Mouse (Mus musculus) embryonic facial prominence, embryonic 11.5 days (tissue): ENCODE results near the gene H2afy2. TPM values are rescaled to one million over a fixed set of nuclear protein-coding genes. Genes with fewer than 3 reads are reported as not detected.

Experiments
- ATAC-seq: fragments of 200-750 bp; cut with Nextera tagmentation; replicated peaks from 2 replicates; pipeline ENCODE4 v1.8.0; 2017; ENCODE audit warnings: low read depth; ENCODE audit not compliant: insufficient number of reproducible peaks, low FRiP score, low TSS enrichment
- DNase-seq: peaks from one replicate; pipeline ENCODE4 v3.0.0-alpha.2; 2015; ENCODE audit warnings: low spot score
- H3K27ac ChIP-seq: fragments of 300-500 bp; sonication (generic); replicated peaks from 2 replicates; pipeline ENCODE4 v1.5.1; 2014; ENCODE audit warnings: mild to moderate bottlenecking, low read depth, low read length, control low read depth
- H3K27me3 ChIP-seq: fragments of 300-500 bp; sonication (generic); 2 replicates; pipeline ENCODE4 v1.6.1; 2014; ENCODE audit warnings: mild to moderate bottlenecking, low read length, moderate library complexity, mixed read lengths; ENCODE audit not compliant: control insufficient read depth, insufficient read depth
- H3K36me3 ChIP-seq: fragments of 300-500 bp; sonication (generic); replicated peaks from 2 replicates; pipeline ENCODE4 v1.6.1; 2014; ENCODE audit warnings: low read depth, mild to moderate bottlenecking, low read length, moderate library complexity, mixed read lengths; ENCODE audit not compliant: control insufficient read depth, insufficient read depth
- H3K4me1 ChIP-seq: fragments of 300-500 bp; sonication (generic); 2 replicates; pipeline ENCODE4 v1.6.1; 2014; ENCODE audit warnings: low read length, mixed read lengths; ENCODE audit not compliant: control insufficient read depth, insufficient read depth
- H3K4me2 ChIP-seq: fragments of 300-500 bp; sonication (generic); 2 replicates; pipeline ENCODE4 v1.6.1; 2014; ENCODE audit warnings: low read depth, mild to moderate bottlenecking, control low read depth, low read length, moderate library complexity
- H3K4me3 ChIP-seq: fragments of 300-500 bp; sonication (generic); 2 replicates; pipeline ENCODE4 v1.5.1; 2014; ENCODE audit warnings: low read depth, low read length, control low read depth
- H3K9ac ChIP-seq: fragments of 300-500 bp; sonication (generic); replicated peaks from 2 replicates; pipeline ENCODE4 v1.6.1; 2014; ENCODE audit warnings: mild to moderate bottlenecking, control low read depth, low read length
- H3K9me3 ChIP-seq: fragments of 300-500 bp; sonication (generic); replicated peaks from 2 replicates; pipeline ENCODE4 v1.6.1; 2016; ENCODE audit warnings: mild to moderate bottlenecking, low read length, inconsistent platforms, mixed read lengths; ENCODE audit not compliant: control insufficient read depth
- WGBS: fragments of 180-500 bp; shearing (Covaris S2); extraction: QIAGEN DNeasy Blood & Tissue Kit; methylation state at CpG from one replicate; pipeline ENCODE4 v1.1.7; 2014; 5-methylcytosine and 5-hydroxymethylcytosine counted together
- polyA plus RNA-seq: library from polyadenylated mRNA; unstranded; fragments of >200 nt; fragmentation: Nextera tagmentation; extraction: Ambion mirVana; gene quantifications from 2 replicates; pipeline ENCODE4 v1.2.1, GENCODE M21; 2014

H2afy2 gene
- polyA plus RNA-seq, 1 experiment from 2014 or later = 335 TPM

DNA sequence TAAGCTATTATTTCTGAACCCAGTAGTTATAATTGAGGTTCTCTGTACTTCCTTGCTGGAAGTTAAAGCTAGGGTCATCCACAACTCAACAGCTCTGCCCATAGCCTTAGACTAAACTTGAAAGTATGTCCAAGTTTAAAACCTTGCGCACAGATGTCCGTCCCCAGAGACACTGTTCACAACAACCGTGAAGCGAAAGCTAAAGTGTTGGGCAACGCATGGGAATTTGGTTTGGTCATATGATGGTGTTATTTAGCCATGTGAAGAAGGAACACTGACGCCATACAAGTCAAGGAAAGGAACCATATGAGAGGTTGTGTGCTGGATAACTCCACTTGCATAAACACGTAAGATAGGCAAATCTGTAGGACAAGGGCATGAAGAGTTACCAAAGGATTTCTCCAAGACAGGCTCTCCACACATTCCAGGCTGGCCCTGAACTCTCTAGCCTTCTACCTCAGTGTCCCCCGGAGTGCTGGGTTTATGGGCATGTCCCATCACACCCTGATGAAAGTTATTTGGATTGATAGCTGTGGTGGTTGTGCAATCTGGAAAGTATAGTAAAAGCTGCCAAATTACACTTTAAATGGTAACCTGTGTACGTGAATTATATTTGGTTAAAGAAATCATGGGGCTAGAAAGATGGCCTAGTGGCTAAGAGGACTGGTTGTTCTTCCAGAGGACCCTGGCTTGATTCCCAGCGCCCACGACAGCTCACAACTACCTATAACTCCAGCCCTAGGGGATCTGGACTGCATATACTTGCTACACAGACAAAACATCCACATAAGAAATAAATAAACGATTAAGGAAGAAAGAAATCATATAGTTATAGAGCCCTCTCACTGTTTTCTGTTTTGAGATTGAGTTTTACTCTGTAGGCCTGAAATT, 66.3 kb downstream of the H2afy2 start:
- Histone ChIP-seq H3K4me3 (no peak overlapping the region), H3K27me3 (no peaks in the 10 kb centered on the region), H3K4me2 (no peak overlapping the region), H3K4me1 (no peaks in the 10 kb centered on the region; the same call in 1 of the 2 replicates), H3K27ac (no peak overlapping the region), H3K9ac (no peak overlapping the region), H3K36me3 (no peaks in the 10 kb centered on the region), H3K9me3 (no peaks in the 10 kb centered on the region)
- ATAC-seq = no peak
- DNase-seq = no peak
- 91% methylated on average over 12 of the region's 12 CpGs for WGBS

- H3K36me3 ChIP-seq = no peaks in the 10 kb centered on the region
These were observed 67.7 kb downstream of the H2afy2 start for GRCm38 (mm10) chr10:61715996-61716864.

GRCm38 (mm10) chr10:61715462-61715837, 68.5 kb downstream of the H2afy2 start:
- H3K4me3 ChIP-seq = peak overlapping the region; percentile 54
- H3K27ac ChIP-seq = no peak overlapping the region
- H3K4me2 ChIP-seq = peak overlapping the region; percentile 87
- no peaks in the 10 kb centered on the region; the same call in 1 of the 2 replicates for H3K4me1 ChIP-seq
- H3K9me3 ChIP-seq = no peaks in the 10 kb centered on the region
- ATAC-seq (no peak), DNase-seq (no peak)
- H3K36me3 ChIP-seq = no peaks in the 10 kb centered on the region
- no peaks in the 10 kb centered on the region for H3K27me3 ChIP-seq
- H3K9ac ChIP-seq = peak overlapping the region; percentile 47; the same call in 1 of the 2 replicates
- 4% methylated on average over 11 of the region's 11 CpGs for WGBS

More at GRCm38 (mm10) chr10:61715996-61716864, 67.7 kb downstream of the H2afy2 start:
- Histone ChIP-seq H3K4me3 (no peak overlapping the region), H3K4me1 (no peaks in the 10 kb centered on the region; the same call in 1 of the 2 replicates), H3K9me3 (no peaks in the 10 kb centered on the region), H3K4me2 (no peak overlapping the region), H3K27me3 (no peaks in the 10 kb centered on the region), H3K27ac (no peak overlapping the region), H3K9ac (no peak overlapping the region)
- ATAC-seq = 0 out of 2 replicates have a peak, but pooled peaks have one; percentile 35
- DNase-seq = no peak
- 78% methylated on average over 7 of the region's 7 CpGs for WGBS

- Histone ChIP-seq H3K9ac (peak within 1 kb of the TSS; percentile 47; the same call in 1 of the 2 replicates), H3K27ac (no peak within 1 kb of the TSS), H3K27me3 (no peaks in the 10 kb centered on the region), H3K36me3 (no peaks in the 10 kb centered on the region), H3K4me3 (peak within 1 kb of the TSS; percentile 54), H3K4me2 (peak within 1 kb of the TSS; percentile 87), H3K4me1 (no peaks in the 10 kb centered on the region; the same call in 1 of the 2 replicates), H3K9me3 (no peaks in the 10 kb centered on the region)
- DNase-seq (peak; percentile 72), ATAC-seq (peak; percentile 90)
- 18% methylated on average over 28 of the region's 36 CpGs for WGBS
These were observed 69.0 kb downstream of the H2afy2 start, which contains the start of gene Aifm2 for GRCm38 (mm10) chr10:61714771-61715461. Aifm2 (plus strand) TSS chr10:61715263.

GRCm38 (mm10) chr10:61714146-61714545, 69.8 kb downstream of the H2afy2 start:
- Histone ChIP-seq H3K36me3 (no peaks in the 10 kb centered on the region), H3K27me3 (no peaks in the 10 kb centered on the region), H3K4me1 (no peaks in the 10 kb centered on the region; the same call in 1 of the 2 replicates), H3K27ac (no peak overlapping the region), H3K9ac (no peak overlapping the region), H3K9me3 (no peaks in the 10 kb centered on the region), H3K4me2 (no peak overlapping the region), H3K4me3 (no peak overlapping the region)
- ATAC-seq = no peak
- 92% methylated on average over 4 of the region's 4 CpGs for WGBS
- DNase-seq = no peak

GRCm38 (mm10) chr10:61713601-61714000, 70.3 kb downstream of the H2afy2 start:
- DNase-seq (no peak), ATAC-seq (no peak)
- Histone ChIP-seq H3K4me2 (no peak overlapping the region), H3K4me3 (no peak overlapping the region), H3K36me3 (no peaks in the 10 kb centered on the region), H3K9ac (no peak overlapping the region), H3K27me3 (no peaks in the 10 kb centered on the region), H3K27ac (no peak overlapping the region), H3K9me3 (no peaks in the 10 kb centered on the region), H3K4me1 (no peaks in the 10 kb centered on the region; the same call in 1 of the 2 replicates)
- WGBS = 69% methylated on average over 3 of the region's 3 CpGs

GRCm38 (mm10) chr10:61706412-61707375, 77.3 kb downstream of the H2afy2 start:
- DNase-seq (no peak), ATAC-seq (no peak)
- Histone ChIP-seq H3K36me3 (no peaks in the 10 kb centered on the region), H3K27me3 (no peaks in the 10 kb centered on the region), H3K9me3 (no peaks in the 10 kb centered on the region), H3K4me1 (no peaks in the 10 kb centered on the region), H3K27ac (no peak overlapping the region), H3K9ac (no peak overlapping the region), H3K4me2 (no peak overlapping the region), H3K4me3 (no peak overlapping the region)
- 75% methylated on average over 6 of the region's 6 CpGs for WGBS
